Mouse (Mus musculus) hindbrain, postnatal 0 days (tissue): Measurements from ENCODE around the gene Eng. TPM values are rescaled to one million over a fixed set of nuclear protein-coding genes. Genes with fewer than 3 reads are reported as not detected.

ENCODE experiments used
- ATAC-seq: fragments of 200-750 bp; cut with Nextera tagmentation; 2 replicates; pipeline ENCODE4 v1.8.0; 2017; ENCODE audit warnings: mild to moderate bottlenecking, moderate TSS enrichment, moderate library complexity
- DNase-seq: peaks from one replicate; pipeline ENCODE4 v3.0.0-alpha.2; 2015; ENCODE audit warnings: low spot score
- H3K27ac ChIP-seq: fragments of 300-500 bp; sonication (generic); 2 replicates; pipeline ENCODE4 v1.5.1; 2014; ENCODE audit warnings: mild to moderate bottlenecking
- H3K27me3 ChIP-seq: fragments of 300-500 bp; sonication (generic); 2 replicates; pipeline ENCODE4 v1.6.1; 2014; ENCODE audit warnings: low read length, mixed read lengths; ENCODE audit not compliant: insufficient read depth
- H3K36me3 ChIP-seq: fragments of 300-500 bp; sonication (generic); 2 replicates; pipeline ENCODE4 v1.6.1; 2014; ENCODE audit warnings: low read length, mixed read lengths; ENCODE audit not compliant: insufficient read depth
- H3K4me1 ChIP-seq: fragments of 300-500 bp; sonication (generic); 2 replicates; pipeline ENCODE4 v1.6.1; 2014; ENCODE audit warnings: antibody characterized with exemption, low read length, mixed read lengths; ENCODE audit not compliant: insufficient read depth
- H3K4me2 ChIP-seq: fragments of 300-500 bp; sonication (generic); 2 replicates; pipeline ENCODE4 v1.6.1; 2014; ENCODE audit warnings: low read depth, mild to moderate bottlenecking, low read length, moderate library complexity, mixed read lengths
- H3K4me3 ChIP-seq: fragments of 300-500 bp; sonication (generic); 2 replicates; pipeline ENCODE4 v1.5.1; 2014; ENCODE audit warnings: low read length
- H3K9ac ChIP-seq: fragments of 300-500 bp; sonication (generic); replicated peaks from 2 replicates; pipeline ENCODE4 v1.6.1; 2014; ENCODE audit warnings: mild to moderate bottlenecking, low read length, moderate library complexity, mixed read lengths
- H3K9me3 ChIP-seq: fragments of 300-500 bp; sonication (generic); 2 replicates; pipeline ENCODE4 v1.6.1; 2016; ENCODE audit warnings: low read length, mixed read lengths
- CTCF ChIP-seq: IDR thresholded peaks from 2 replicates; pipeline ENCODE4 v1.5.1; 2016; ENCODE audit warnings: antibody characterized with exemption, control low read depth, low read depth
- WGBS: fragments of 180-500 bp; shearing (Covaris S2); extraction: QIAGEN DNeasy Blood & Tissue Kit; methylation state at CpG from one replicate; pipeline ENCODE4 v1.1.7; 2014; 5-methylcytosine and 5-hydroxymethylcytosine counted together
- polyA plus RNA-seq: library from polyadenylated mRNA; unstranded; fragments of >200 nt; fragmentation: Nextera tagmentation; extraction: Ambion mirVana; gene quantifications from 2 replicates; pipeline ENCODE4 v1.2.1, GENCODE M21; 2015
- total RNA-seq: library from RNA; depleted of rRNA; stranded (reverse); fragments of >200 nt; gene quantifications from 2 replicates; pipeline ENCODE4 v1.2.3, GENCODE M21; 2014

The Eng gene
- total and polyA plus RNA-seq, 2 experiments from 2014 or later, result 23.7 TPM

DNA sequence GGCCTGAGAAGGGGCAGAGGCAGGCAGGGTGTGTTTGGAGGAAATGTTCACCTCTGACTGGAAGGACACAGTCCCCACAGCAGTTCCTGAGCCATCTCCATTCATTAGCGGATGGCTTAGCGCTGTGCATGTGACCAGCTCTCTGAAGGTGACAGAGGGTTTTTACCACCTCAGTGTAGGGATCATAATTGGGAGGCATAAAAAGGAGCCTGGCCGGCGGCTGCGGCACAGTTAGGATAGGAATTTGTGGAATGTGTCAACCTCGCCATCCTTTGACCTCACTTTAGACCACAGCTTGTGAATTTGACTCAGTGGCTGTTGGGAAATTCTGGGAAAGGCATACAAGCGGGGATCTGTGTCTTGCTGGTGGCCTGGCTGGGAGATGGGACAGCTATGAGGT, 7.4 kb downstream of the Eng start:
- ATAC-seq (no peak), DNase-seq (no peak)
- H3K4me1 ChIP-seq, result no peaks in the 10 kb centered on the region
- H3K27me3 ChIP-seq, result no peaks in the 10 kb centered on the region
- H3K36me3 ChIP-seq, result no peaks in the 10 kb centered on the region
- H3K4me2 ChIP-seq, result no peak overlapping the region
- TF ChIP-seq CTCF, result no peak
- no peak overlapping the region for H3K9ac ChIP-seq
- WGBS, result 52% methylated on average over 7 of the region's 7 CpGs
- no peak overlapping the region for H3K27ac ChIP-seq
- no peaks in the 10 kb centered on the region for H3K9me3 ChIP-seq
- H3K4me3 ChIP-seq, result no peak overlapping the region

DNA sequence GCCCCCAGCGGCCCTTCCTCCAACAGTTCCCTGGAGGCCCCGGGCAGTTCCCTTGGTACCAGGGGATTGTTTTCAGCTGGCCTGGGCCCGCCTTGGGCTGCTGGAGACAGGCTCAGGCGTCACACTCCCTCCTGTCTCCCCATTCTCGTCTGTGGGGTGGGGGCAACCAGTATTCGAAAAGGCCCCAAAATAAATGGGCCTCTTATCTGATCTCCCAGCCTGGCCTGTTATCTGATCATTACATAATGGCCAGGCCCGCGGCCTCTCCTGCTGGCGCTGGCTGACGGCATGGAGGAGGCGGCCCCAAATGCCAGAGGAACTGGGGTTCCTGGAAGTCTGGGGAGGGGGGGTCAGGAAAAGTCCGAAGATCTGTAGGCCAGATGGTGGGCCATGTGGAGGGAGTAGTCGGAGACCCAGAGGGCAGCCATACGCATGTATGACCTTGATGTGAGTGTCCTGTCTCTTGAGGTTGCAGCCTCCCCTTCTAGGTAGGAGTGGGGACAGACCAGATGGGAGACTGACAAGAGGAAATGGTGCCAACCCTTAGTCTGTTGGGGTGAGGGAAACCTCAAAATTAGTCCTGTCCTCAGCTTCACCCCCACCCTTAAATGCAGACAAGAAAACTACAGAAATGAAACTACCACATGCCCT, 8.5 kb downstream of the Eng start:
- no peak for DNase-seq
- no peak overlapping the region for H3K4me2 ChIP-seq
- H3K9me3 ChIP-seq, result no peaks in the 10 kb centered on the region
- peak overlapping the region; percentile 29; the same call in 1 of the 2 replicates for H3K27ac ChIP-seq
- H3K4me1 ChIP-seq, result no peaks in the 10 kb centered on the region
- no peak overlapping the region for H3K4me3 ChIP-seq
- no peaks in the 10 kb centered on the region for H3K27me3 ChIP-seq
- 73% methylated on average over 14 of the region's 14 CpGs for WGBS
- H3K9ac ChIP-seq, result no peak overlapping the region
- no peak for TF ChIP-seq CTCF
- no peak for ATAC-seq
- no peaks in the 10 kb centered on the region for H3K36me3 ChIP-seq

DNA sequence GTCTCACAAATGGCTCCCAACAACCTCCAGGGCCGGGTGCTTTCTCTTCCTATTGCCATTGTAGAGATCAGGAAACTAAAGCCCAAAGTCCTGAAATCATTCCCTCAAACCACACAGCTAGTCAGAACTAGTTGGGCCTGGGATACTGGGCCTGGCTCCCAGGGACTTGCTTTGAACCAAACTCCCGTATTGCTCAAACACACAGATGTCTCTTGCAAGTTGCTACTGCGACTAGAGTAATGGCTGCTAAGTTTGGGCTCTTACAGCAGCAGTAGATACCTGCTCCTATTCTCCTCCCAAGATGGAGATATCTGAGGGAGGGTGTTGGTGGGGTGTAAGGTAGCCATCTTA, 9.0 kb downstream of the Eng start:
- no peaks in the 10 kb centered on the region for H3K9me3 ChIP-seq
- no peak for ATAC-seq
- H3K4me3 ChIP-seq, result no peak overlapping the region
- 89% methylated on average over 3 of the region's 3 CpGs for WGBS
- no peaks in the 10 kb centered on the region for H3K36me3 ChIP-seq
- H3K4me2 ChIP-seq, result no peak overlapping the region
- H3K4me1 ChIP-seq, result no peaks in the 10 kb centered on the region
- no peak for DNase-seq
- no peak for TF ChIP-seq CTCF
- peak overlapping the region; percentile 29; the same call in 1 of the 2 replicates for H3K27ac ChIP-seq
- no peak overlapping the region for H3K9ac ChIP-seq
- H3K27me3 ChIP-seq, result no peaks in the 10 kb centered on the region

DNA sequence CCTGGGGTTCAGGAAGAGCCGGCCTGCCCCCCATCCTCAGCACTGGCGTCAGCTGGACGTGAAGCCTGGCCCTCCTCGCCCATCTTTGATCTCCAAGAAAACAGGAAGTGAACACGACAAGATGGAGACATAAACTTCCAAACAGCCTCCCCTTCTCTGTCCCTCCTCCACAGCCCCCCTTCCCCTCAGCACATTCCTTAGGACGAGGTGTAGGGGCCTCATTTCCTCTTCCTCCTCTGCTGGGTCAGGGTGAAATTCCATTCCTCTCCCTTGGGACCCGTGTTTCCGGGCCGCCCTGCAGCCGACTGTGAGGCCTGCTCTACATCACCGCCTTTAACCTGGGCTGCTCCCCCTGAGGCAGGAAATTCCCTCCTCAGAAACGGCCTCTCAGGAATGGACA, 9.4 kb downstream of the Eng start:
- no peak; the same call in 1 of the 2 replicates for ATAC-seq
- Histone ChIP-seq H3K27ac (no peak overlapping the region), H3K9me3 (no peaks in the 10 kb centered on the region)

DNA sequence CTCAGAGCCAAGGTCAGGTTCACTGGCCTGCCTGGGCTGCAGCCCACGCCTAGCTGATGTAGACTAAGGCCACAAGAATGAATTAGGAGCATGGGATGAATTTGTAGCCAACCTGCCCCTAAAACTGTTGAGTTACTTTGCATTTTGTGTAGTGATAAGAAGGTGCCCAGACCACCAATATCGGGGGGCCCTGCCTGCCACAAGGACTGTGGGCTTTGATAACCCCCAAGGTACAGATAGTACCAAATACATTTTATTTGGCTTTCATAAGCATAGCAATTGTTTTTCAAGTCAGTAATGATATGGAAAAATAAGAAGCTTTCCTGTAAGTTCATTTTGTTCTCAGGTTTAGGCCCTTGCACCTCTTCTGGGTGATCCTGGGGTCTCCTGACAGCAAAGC, 12.5 kb downstream of the Eng start:
- TF ChIP-seq CTCF, result no peak
- H3K9me3 ChIP-seq, result no peaks in the 10 kb centered on the region
- no peaks in the 10 kb centered on the region for H3K36me3 ChIP-seq
- WGBS, result 90% methylated on average over 2 of the region's 2 CpGs
- no peaks in the 10 kb centered on the region for H3K27me3 ChIP-seq
- no peak overlapping the region for H3K27ac ChIP-seq
- no peak for DNase-seq
- H3K4me3 ChIP-seq, result no peak overlapping the region
- no peak overlapping the region for H3K4me2 ChIP-seq
- no peaks in the 10 kb centered on the region for H3K4me1 ChIP-seq
- no peak overlapping the region for H3K9ac ChIP-seq
- ATAC-seq, result no peak

More for the DNA sequence above, 9.4 kb downstream of the Eng start:
- WGBS, result 66% methylated on average over 12 of the region's 12 CpGs
- Histone ChIP-seq H3K9ac (no peak overlapping the region), H3K4me2 (no peak overlapping the region), H3K27me3 (no peaks in the 10 kb centered on the region), H3K36me3 (no peaks in the 10 kb centered on the region), H3K4me3 (no peak overlapping the region), H3K4me1 (no peaks in the 10 kb centered on the region)
- no peak for TF ChIP-seq CTCF
- DNase-seq, result no peak

DNA sequence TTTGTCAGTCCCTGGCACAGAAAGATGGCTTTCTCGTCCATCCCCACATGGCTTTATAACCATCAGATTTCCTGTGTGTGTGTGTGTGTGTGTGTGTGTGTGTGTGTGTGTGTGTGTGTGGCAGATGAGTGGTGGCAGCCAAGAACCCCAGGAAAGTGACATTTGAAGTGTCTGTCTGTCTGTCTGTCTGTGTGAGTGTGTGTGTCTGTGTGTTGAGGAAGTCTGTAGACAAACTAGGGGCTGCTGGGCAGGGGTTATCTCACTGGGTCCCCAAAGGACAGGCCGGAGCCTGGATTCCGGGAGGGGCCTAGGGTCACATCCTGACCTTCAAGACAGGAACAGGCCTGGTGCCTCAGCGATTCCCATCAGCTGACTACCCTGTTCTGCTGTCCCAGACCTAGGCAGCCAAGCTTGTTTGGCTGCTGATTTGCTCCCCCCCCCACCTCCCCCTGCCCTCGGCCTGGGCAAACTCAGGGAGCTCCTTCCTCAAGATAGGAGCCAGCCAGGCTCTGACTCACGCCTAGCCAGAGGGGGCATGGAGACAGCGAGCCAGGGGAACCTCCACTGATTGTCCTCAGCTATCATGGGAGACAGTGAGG, 15.2 kb downstream of the Eng start:
- ATAC-seq (no peak), DNase-seq (no peak)
- Histone ChIP-seq H3K27ac (no peak overlapping the region; the same call in 1 of the 2 replicates), H3K27me3 (no peaks in the 10 kb centered on the region), H3K4me1 (no peaks in the 10 kb centered on the region), H3K9me3 (no peaks in the 10 kb centered on the region), H3K36me3 (no peaks in the 10 kb centered on the region), H3K4me2 (no peak overlapping the region), H3K4me3 (no peak overlapping the region), H3K9ac (no peak overlapping the region)
- WGBS, result 59% methylated on average over 7 of the region's 7 CpGs
- no peak for TF ChIP-seq CTCF

DNA sequence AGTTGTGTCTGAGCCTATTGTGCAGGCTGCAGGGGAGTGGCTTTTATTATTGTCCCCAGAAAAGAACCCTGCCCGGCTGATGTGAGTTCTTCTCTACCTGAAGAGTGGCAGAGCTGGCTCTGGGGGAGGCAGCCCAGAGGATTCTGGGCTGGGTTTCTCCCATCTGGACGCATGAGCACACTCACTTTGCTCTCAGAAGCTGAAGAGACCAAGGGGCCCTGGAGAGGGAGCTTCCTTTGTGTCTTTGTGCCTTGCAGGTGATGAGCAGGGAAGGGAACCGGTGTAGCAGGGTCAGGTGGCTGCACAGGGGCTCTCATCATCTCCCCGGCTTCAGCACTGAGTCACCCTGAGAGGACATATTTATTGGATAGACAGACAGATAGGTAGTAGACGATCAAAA, 15.9 kb downstream of the Eng start:
- ATAC-seq, result no peak
- H3K4me1 ChIP-seq, result no peaks in the 10 kb centered on the region
- no peak overlapping the region for H3K9ac ChIP-seq
- H3K4me3 ChIP-seq, result no peak overlapping the region
- no peak for TF ChIP-seq CTCF
- WGBS, result 52% methylated on average over 5 of the region's 5 CpGs
- DNase-seq, result no peak
- H3K27me3 ChIP-seq, result no peaks in the 10 kb centered on the region
- no peak overlapping the region for H3K4me2 ChIP-seq
- no peak overlapping the region for H3K27ac ChIP-seq
- no peaks in the 10 kb centered on the region for H3K36me3 ChIP-seq
- H3K9me3 ChIP-seq, result no peaks in the 10 kb centered on the region
